Mouse (Mus musculus) CD8-positive naive resting alpha-beta T cell, adult 2 months (primary cell): ENCODE results near the gene Trp53.
"Not testable (repeated sequence)": the region's sequence is repeated elsewhere in the genome, so short reads cannot be mapped to it uniquely, and the experiment has no call there.

ENCODE experiments used
- DNase-seq, 2 experiments: peaks; one replicate each; pipeline ENCODE4 v3.0.0; 2022; ENCODE audit warnings: low read depth in 2 of 2, low spot score in 2 of 2

Trp53 gene

GRCm38 (mm10) chr11:69592799-69593198 lies 12.6 kb downstream of the Trp53 start:
- no peak for DNase-seq

- no peak for DNase-seq
Observed at GRCm38 (mm10) chr11:69594853-69595252, 14.7 kb downstream of the Trp53 start.

GRCm38 (mm10) chr11:69599436-69599835 lies 19.3 kb downstream of the Trp53 start:
- DNase-seq, result no peak

- DNase-seq, result no peak
Observed at GRCm38 (mm10) chr11:69600098-69600497, 19.9 kb downstream of the Trp53 start.

- DNase-seq, result no peak
Observed at GRCm38 (mm10) chr11:69601768-69602167, 21.6 kb downstream of the Trp53 start.

- DNase-seq, result no peak
Observed at GRCm38 (mm10) chr11:69603516-69603915, 23.4 kb downstream of the Trp53 start.

- no peak for DNase-seq
Observed at GRCm38 (mm10) chr11:69604347-69604746, 24.2 kb downstream of the Trp53 start.

- peak in 1 of 2 experiments; percentile 12 for DNase-seq
Observed at GRCm38 (mm10) chr11:69604795-69605664, 24.9 kb downstream of the Trp53 start.

- DNase-seq, result peak; percentile 34 to 39
Observed at GRCm38 (mm10) chr11:69605726-69606490, 25.7 kb downstream of the Trp53 start, which contains the start of gene Atp1b2. Gene Atp1b2 (minus strand): TSS chr11:69605942.

GRCm38 (mm10) chr11:69606491-69606795 lies 26.3 kb downstream of the Trp53 start:
- DNase-seq, result no peak

GRCm38 (mm10) chr11:69606832-69607231 lies 26.7 kb downstream of the Trp53 start:
- DNase-seq, result no peak

GRCm38 (mm10) chr11:69608525-69608924 lies 28.4 kb downstream of the Trp53 start:
- no peak for DNase-seq

- no peak for DNase-seq
Observed at GRCm38 (mm10) chr11:69609416-69609815, 29.3 kb downstream of the Trp53 start.

GRCm38 (mm10) chr11:69610899-69611298 lies 30.7 kb downstream of the Trp53 start:
- no peak for DNase-seq

- DNase-seq, result peak in 1 of 2 experiments; percentile 41
Observed at GRCm38 (mm10) chr11:69613553-69614256, 33.5 kb downstream of the Trp53 start.

- DNase-seq, result not testable (repeated sequence)
Observed at GRCm38 (mm10) chr11:69614257-69614588, 34.1 kb downstream of the Trp53 start.

GRCm38 (mm10) chr11:69616781-69617180 lies 36.6 kb downstream of the Trp53 start:
- DNase-seq, result no peak

GRCm38 (mm10) chr11:69617805-69618204 lies 37.6 kb downstream of the Trp53 start, which contains the start of gene Shbg:
Gene Shbg (minus strand): TSS chr11:69617905.
- no peak for DNase-seq

GRCm38 (mm10) chr11:69620394-69621081 lies 40.4 kb downstream of the Trp53 start:
- DNase-seq, result no peak

- no peak for DNase-seq
Observed at GRCm38 (mm10) chr11:69621571-69622268, 41.6 kb downstream of the Trp53 start, which contains the start of gene Sat2. Gene Sat2 (plus strand): TSS chr11:69622024.
